Mouse (Mus musculus): ENCODE measurements at regions not wholly inside any gene's neighbourhood (a gene's known extent, or its start where the extent isn't known, plus 50 kb on each side); places are given as distances from the start of the nearest gene placed in this dataset.

- no peak for TF ChIP-seq POLR2A (IDR thresholded peaks at IDR 0.05; ENCODE audit: control insufficient read depth, low read depth, low read length)
- TF ChIP-seq CTCF (IDR thresholded peaks at IDR 0.05; ENCODE audit: control insufficient read depth, insufficient read depth, insufficient replicate concordance, low read depth, low read length) = no peak
Measured at GRCm38 (mm10) chr13:57115936-57116335, 220.1 kb upstream of the Trpc7 start.
